8 mouse cellular contexts compared by ENCODE assay signal in genomic region chr14:118705808-118706731, GRCm38 (mm10). TPM values are rescaled to one million over a fixed set of nuclear protein-coding genes. Genes with fewer than 3 reads are reported as not detected.
DNase-seq lines count a peak whose midpoint lies in the region; ATAC-seq and TF ChIP-seq lines count a peak whose summit lies in the region.

Gene Abcc4, minus strand, starts transcription at chr14:118706219.

- H3K4me2 ChIP-seq in heart, embryonic 14.5 days (ENCODE audit: low read length), result peak within 1 kb of the TSS; percentile 99
- H3K4me2 ChIP-seq in liver, embryonic 14.5 days (ENCODE audit: low read depth), result peak within 1 kb of the TSS; percentile 99
- peak within 1 kb of the TSS; percentile 88 for H3K4me2 ChIP-seq in stomach, embryonic 16.5 days (ENCODE audit: low read depth, low read length)

- peak; percentile 89 for DNase-seq in kidney, postnatal 10 days
- peak; percentile 50 to 65 (median 56) for DNase-seq in liver, embryonic 14.5 days (ENCODE audit: low read depth in 3 of 3, low spot score in 3 of 3)
- DNase-seq in neural tube, embryonic 10.5 days (ENCODE audit: extremely low spot score, low spot score), result peak; percentile 77

- no peaks in the 10 kb centered on the region for H3K36me3 ChIP-seq in heart, embryonic 14.5 days (ENCODE audit: control insufficient read depth, insufficient read depth, low read length)
- no peaks in the 10 kb centered on the region for H3K36me3 ChIP-seq in liver, embryonic 14.5 days (replicated peaks; ENCODE audit: control insufficient read depth, insufficient read depth, low read depth)
- no peaks in the 10 kb centered on the region for H3K36me3 ChIP-seq in stomach, embryonic 16.5 days (ENCODE audit: control insufficient read depth, insufficient read depth, low read length)

- TF ChIP-seq EP300 in liver, embryonic 14.5 days (IDR thresholded peaks at IDR 0.05; ENCODE audit: low read depth), result no peak

- ATAC-seq in CD4-positive, CD25-positive, alpha-beta regulatory T cell, adult 4 months, result peak; percentile 84
- ATAC-seq in erythroid progenitor cell, adult 5-6 weeks (replicated peaks; ENCODE audit: low FRiP score, poor library complexity, severe bottlenecking), result peak; percentile 76
- peak; percentile 74 for ATAC-seq in heart, embryonic 14.5 days (ENCODE audit: insufficient number of reproducible peaks, insufficient read depth, low FRiP score, low read depth)
- peak; percentile 92 for ATAC-seq in liver, embryonic 14.5 days (ENCODE audit: insufficient read depth)
- peak; percentile 86 for ATAC-seq in stomach, embryonic 16.5 days (ENCODE audit: insufficient read depth, low FRiP score)

- H3K9me3 ChIP-seq in heart, embryonic 14.5 days (ENCODE audit: control insufficient read depth, low read length), result no peaks in the 10 kb centered on the region
- no peaks in the 10 kb centered on the region for H3K9me3 ChIP-seq in liver, embryonic 14.5 days (ENCODE audit: control insufficient read depth, low read length)
- H3K9me3 ChIP-seq in stomach, embryonic 16.5 days (replicated peaks; ENCODE audit: control insufficient read depth, low read length), result no peaks in the 10 kb centered on the region

- H3K27ac ChIP-seq in brown adipose tissue, adult 24 weeks (replicated peaks; ENCODE audit: low read depth, low read length), result peak within 1 kb of the TSS; percentile 46
- no peak within 1 kb of the TSS; a peak in 1 of 4 replicates for H3K27ac ChIP-seq in heart, embryonic 14.5 days (replicated peaks in 1 of 2; ENCODE audit: control insufficient read depth in 1 of 2, insufficient read depth in 1 of 2, low read depth in 2 of 2, low read length in 2 of 2)
- H3K27ac ChIP-seq in liver, embryonic 14.5 days, result no peak within 1 kb of the TSS
- no peak within 1 kb of the TSS for H3K27ac ChIP-seq in stomach, embryonic 16.5 days (ENCODE audit: low read length)

- H3K9ac ChIP-seq in heart, embryonic 14.5 days (ENCODE audit: low read length), result peak within 1 kb of the TSS; percentile 69
- H3K9ac ChIP-seq in liver, embryonic 14.5 days (replicated peaks), result peak within 1 kb of the TSS; percentile 76
- peak within 1 kb of the TSS; percentile 60 for H3K9ac ChIP-seq in stomach, embryonic 16.5 days (ENCODE audit: low read length)

- TF ChIP-seq CTCF in liver, embryonic 14.5 days (IDR thresholded peaks at IDR 0.05; ENCODE audit: low read depth), result peak; percentile 44

- H3K4me3 ChIP-seq in brown adipose tissue, adult 24 weeks (ENCODE audit: insufficient read depth, low read depth, low read length), result peak within 1 kb of the TSS; percentile 83
- peak within 1 kb of the TSS; percentile 56 to 60 for H3K4me3 ChIP-seq in heart, embryonic 14.5 days (ENCODE audit: control insufficient read depth in 1 of 2, insufficient read depth in 1 of 2, low read depth in 1 of 2, low read length in 2 of 2)
- H3K4me3 ChIP-seq in liver, embryonic 14.5 days (ENCODE audit: insufficient read depth in 1 of 2, low read depth in 2 of 2, low read length in 2 of 2), result peak within 1 kb of the TSS; percentile 59 to 79
- H3K4me3 ChIP-seq in stomach, embryonic 16.5 days (replicated peaks; ENCODE audit: low read length), result peak within 1 kb of the TSS; percentile 71

- WGBS in heart, embryonic 14.5 days, result under 1% methylated on average over 103 of the region's 106 CpGs
- under 1% methylated on average over 96 of the region's 106 CpGs for WGBS in liver, embryonic 14.5 days (ENCODE audit: insufficient replicate concordance)
- WGBS in stomach, embryonic 16.5 days, result under 1% methylated on average over 106 of the region's 106 CpGs

- 0 out of 2 replicates have a peak, but pooled peaks cover 5% of the 10 kb centered on the region for H3K4me1 ChIP-seq in brown adipose tissue, adult 24 weeks (ENCODE audit: control insufficient read depth, insufficient read depth, insufficient read length, low read length)
- peaks cover 9 to 17% of the 10 kb centered on the region in 2 experiments for H3K4me1 ChIP-seq in heart, embryonic 14.5 days (ENCODE audit: control insufficient read depth in 2 of 2, insufficient read depth in 2 of 2, low read length in 2 of 2)
- peaks cover 15 to 16% of the 10 kb centered on the region in 2 experiments for H3K4me1 ChIP-seq in liver, embryonic 14.5 days (replicated peaks; ENCODE audit: control insufficient read depth in 2 of 2, insufficient read depth in 2 of 2, low read length in 1 of 2)
- H3K4me1 ChIP-seq in stomach, embryonic 16.5 days (ENCODE audit: control insufficient read depth, insufficient read depth, low read length), result peaks cover 18% of the 10 kb centered on the region

- peaks cover 27% of the 10 kb centered on the region for H3K27me3 ChIP-seq in heart, embryonic 14.5 days (ENCODE audit: control insufficient read depth, insufficient read depth, low read length)
- H3K27me3 ChIP-seq in liver, embryonic 14.5 days (ENCODE audit: control insufficient read depth, insufficient read depth, low read length), result no peaks in the 10 kb centered on the region; the same call in 1 of the 2 replicates
- peaks cover 21% of the 10 kb centered on the region for H3K27me3 ChIP-seq in stomach, embryonic 16.5 days (ENCODE audit: control insufficient read depth, insufficient read depth, low read length)

RNA-seq across cellular contexts. Expression of gene Abcc4, which starts in this region (rescaled TPM):
- polyA plus RNA-seq in CD4-positive, CD25-positive, alpha-beta regulatory T cell, adult 4 months (2017; shearing (Covaris generic)), result 1 to 10 TPM; 8.0 to 8.9 TPM
- 4.1 and 6.8 TPM in 2 replicates for polyA plus RNA-seq in brown adipose tissue, adult 24 weeks (2012; ENCODE audit: insufficient read depth, insufficient read length, missing spikeins)
- total RNA-seq in erythroid progenitor cell, adult 5-6 weeks (2015; ENCODE audit: low replicate concordance), result 16.3 and 17.7 TPM in 2 replicates
- 14.5 and 17.5 TPM in 2 replicates for total RNA-seq in erythroid progenitor cell, adult 5-6 weeks (2017; ENCODE audit: low replicate concordance)
- polyA plus RNA-seq in heart, embryonic 14.5 days (2014; fragmentation: Nextera tagmentation; extraction: Ambion mirVana), result 1.8 and 1.9 TPM in 2 replicates
- polyA plus RNA-seq in liver, embryonic 14.5 days (2012; rRNA removed), result 1.0 and 1.4 TPM in 2 replicates
- polyA plus RNA-seq in liver, embryonic 14.5 days (2014; fragmentation: Nextera tagmentation; extraction: Ambion mirVana), result 1.9 and 2.3 TPM in 2 replicates
- 5.2 and 6.1 TPM in 2 replicates for polyA plus RNA-seq in stomach, embryonic 16.5 days (2015; fragmentation: Nextera tagmentation; extraction: Ambion mirVana)
